Mouse (Mus musculus) E14TG2a.4 (cell line): Measurements from ENCODE around the gene Cbx6.

Experiments used
- CTCF ChIP-seq: conservative IDR thresholded peaks from 2 replicates; pipeline ENCODE4 v1.5.1; 2014; ENCODE audit warnings: low read length
- NANOG ChIP-seq: IDR thresholded peaks from 2 replicates; pipeline ENCODE4 v1.6.1; 2014; ENCODE audit warnings: borderline replicate concordance, low read length, mixed read lengths

- TF ChIP-seq NANOG = no peak
- no peak for TF ChIP-seq CTCF
These were observed 49.4 kb downstream of the Cbx6 start for GRCm38 (mm10) chr15:79785056-79785455.
